Mouse (Mus musculus) T-helper 1 cell (primary cell): ENCODE measurements around the gene Ralgps1.

ENCODE experiments used
- in situ Hi-C: fragments of 300-600 bp; cut with MboI, MseI; formaldehyde crosslinking; loops from one replicate; pipeline ENCODE4 v1.15.1; 2025; ENCODE audit warnings: high pct_unique_total_duplicates

Ralgps1 gene

DNA sequence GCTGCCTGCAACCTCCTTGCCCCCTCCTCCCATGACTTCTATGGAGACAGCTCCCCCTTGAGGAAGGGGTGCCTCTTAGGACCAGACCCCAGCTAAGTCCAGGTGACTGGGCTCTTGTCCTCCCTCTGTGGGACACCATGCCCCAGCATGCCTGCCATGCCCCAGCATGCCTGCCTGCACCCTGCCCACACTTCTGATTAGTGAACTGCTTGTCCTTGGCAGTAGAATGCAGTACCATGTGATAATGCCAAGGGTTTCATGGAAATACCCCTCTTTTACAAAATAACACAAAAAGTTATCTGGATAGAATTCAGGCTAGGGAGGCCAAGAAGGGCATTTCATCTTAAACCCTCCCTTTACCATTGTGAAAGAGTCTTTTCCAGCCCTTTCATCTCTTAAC lies 125.9 kb downstream of the Ralgps1 start:
- in situ Hi-C loops: no loop called here

DNA sequence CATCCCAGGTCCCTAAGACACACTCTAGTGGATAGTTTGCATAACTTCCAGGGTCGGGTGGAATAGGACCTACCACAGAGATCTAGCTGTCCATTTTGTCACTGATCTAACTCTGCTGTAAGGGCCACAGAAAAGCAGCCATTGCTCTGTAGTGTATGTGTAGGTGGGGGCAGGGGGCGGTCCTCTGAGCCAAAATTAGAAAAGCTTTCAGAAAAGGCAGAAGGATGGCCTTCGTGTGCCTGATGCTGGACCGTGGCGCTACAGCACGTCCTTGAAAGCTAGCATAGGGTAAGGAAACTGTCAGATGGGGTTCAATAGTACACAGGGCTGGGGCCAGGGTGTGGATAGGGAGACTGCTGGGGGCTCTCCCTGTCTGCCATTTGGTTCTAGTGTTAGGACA lies 126.4 kb downstream of the Ralgps1 start:
- in situ Hi-C loops: no loop called here

GRCm38 (mm10) chr2:33237581-33237980 lies 133.7 kb downstream of the Ralgps1 start:
- in situ Hi-C loops: no loop called here

- in situ Hi-C loops: no loop called here
These were observed 136.4 kb downstream of the Ralgps1 start for GRCm38 (mm10) chr2:33234848-33235247.

- in situ Hi-C loops: no loop called here
These were observed 137.4 kb downstream of the Ralgps1 start for GRCm38 (mm10) chr2:33233856-33234255.

GRCm38 (mm10) chr2:33232782-33233570 lies 138.3 kb downstream of the Ralgps1 start:
- in situ Hi-C loops: no loop called here

DNA sequence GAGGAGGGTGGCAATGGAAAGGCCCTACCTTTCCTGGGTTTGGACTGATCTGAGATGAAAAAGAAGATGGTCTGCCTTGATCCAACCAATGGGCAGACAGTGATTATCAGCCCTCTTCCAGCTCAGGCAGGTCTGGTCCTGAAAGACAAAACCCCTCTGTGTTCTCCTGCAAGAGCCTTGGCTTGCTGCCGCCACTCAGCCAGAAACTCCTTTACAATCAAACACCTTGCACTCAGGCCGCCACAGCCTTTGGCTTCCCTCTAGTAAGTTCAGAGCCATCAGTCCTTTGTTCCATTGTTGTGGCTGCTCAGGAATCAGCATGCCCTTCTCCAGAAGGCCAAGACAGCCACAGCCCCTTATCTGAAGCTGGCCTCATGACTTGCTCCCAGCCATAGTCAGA lies 139.5 kb downstream of the Ralgps1 start:
- in situ Hi-C loops: no loop called here

DNA sequence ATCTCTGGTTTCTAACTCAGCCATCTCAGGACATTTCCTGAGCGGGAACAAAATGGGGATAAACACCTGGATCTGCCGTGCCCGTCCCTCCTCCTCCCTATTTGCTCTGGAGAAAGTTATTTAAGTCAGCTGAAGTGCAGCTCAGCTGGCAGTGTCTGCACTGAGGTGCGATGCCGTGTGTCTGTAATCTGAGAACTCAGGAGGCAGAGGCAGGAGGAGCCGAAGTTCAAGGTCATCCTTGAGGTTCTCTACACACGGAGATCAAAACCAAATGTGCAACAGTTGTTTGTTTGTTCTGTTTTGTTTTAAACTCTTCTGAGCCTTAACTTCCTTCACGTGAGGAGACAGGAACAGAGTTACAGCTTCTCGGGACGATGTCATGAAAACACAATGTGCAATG lies 140.6 kb downstream of the Ralgps1 start:
- in situ Hi-C loops: no loop called here

GRCm38 (mm10) chr2:33228551-33228950 lies 142.7 kb downstream of the Ralgps1 start:
- in situ Hi-C loops: no loop called here

DNA sequence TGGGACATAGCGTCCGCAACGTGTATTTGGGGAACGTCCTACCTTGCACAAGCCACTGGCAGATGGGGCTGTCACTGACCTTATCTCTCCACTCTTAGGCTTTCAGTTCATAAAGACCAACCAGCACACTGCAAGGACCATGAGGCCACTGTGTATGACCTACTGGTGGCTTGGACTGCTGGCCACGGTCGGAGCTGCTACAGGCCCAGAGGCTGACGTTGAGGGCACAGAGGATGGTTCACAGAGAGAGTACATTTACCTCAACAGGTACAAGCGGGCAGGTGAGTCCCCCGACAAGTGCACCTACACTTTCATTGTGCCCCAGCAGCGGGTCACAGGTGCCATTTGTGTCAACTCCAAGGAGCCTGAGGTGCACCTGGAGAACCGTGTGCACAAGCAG lies 143.2 kb downstream of the Ralgps1 start:
- in situ Hi-C loops: no loop called here

DNA sequence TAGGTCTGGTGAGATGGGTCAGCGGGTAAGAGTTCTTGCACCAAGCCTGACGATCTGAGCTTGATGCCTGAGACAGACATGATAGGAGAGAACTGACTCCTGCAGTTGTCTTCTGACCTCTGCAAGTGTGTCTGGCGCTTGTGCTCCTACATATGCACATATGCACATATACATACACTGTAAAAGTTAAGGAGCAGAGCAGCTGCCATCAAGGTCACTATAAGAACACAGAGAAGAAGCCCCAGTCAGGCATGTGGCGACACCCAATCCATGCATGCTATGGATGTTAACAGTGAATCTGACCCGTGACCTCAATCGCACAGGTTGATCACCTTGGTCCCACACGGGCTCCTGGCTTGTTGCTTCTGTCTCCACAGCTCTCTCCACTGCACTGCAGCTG lies 145.4 kb downstream of the Ralgps1 start:
- in situ Hi-C loops: no loop called here

GRCm38 (mm10) chr2:33223656-33224358 lies 147.5 kb downstream of the Ralgps1 start:
- in situ Hi-C loops: no loop called here

DNA sequence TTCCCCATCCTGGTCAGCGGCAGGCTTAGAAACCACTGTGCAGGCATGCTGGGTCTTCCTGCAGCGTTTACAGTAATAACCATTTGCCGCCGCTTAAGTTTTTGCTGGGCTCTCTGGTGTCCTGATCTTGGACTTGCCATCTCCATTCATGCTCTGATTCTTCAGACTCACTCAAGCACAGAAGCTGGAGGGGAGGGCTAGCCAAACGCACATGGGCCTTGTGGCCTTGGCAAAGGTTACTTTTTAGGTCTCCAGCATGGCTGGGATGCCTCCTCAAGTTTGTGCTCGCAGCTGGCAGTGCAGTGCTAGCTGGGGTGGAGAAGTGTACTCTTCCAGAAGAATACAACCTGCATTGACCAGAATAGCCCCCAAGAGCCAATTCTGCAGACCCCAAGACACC lies 148.8 kb downstream of the Ralgps1 start:
- in situ Hi-C loops: no loop called here

DNA sequence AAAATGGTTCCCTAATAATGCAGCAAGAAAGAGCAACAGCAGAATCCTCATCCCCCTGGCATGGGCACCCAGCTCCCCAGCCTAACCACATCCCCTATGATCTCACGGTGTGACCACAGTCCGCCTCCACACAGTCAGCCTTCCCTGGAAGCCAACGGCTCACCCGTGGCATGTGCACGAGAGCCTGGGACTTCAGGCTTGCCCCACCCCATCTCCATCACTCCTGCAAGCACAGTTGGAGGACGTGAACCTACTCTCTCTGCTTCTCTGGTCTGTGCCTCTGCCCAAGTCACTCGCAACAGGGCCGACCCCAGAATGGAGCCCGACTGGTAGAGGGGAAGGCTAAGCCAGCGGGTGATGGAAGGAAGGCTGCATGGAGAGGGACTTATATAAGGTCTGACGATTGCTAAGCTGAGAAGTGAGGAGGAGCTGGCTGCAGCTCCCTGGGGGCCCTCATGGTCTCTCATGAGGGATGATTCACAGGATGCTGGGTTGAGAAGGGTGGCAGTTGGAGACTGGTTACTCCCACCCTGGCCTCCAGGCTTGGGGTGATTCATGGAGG lies 149.9 kb downstream of the Ralgps1 start:
- in situ Hi-C loops: no loop called here

DNA sequence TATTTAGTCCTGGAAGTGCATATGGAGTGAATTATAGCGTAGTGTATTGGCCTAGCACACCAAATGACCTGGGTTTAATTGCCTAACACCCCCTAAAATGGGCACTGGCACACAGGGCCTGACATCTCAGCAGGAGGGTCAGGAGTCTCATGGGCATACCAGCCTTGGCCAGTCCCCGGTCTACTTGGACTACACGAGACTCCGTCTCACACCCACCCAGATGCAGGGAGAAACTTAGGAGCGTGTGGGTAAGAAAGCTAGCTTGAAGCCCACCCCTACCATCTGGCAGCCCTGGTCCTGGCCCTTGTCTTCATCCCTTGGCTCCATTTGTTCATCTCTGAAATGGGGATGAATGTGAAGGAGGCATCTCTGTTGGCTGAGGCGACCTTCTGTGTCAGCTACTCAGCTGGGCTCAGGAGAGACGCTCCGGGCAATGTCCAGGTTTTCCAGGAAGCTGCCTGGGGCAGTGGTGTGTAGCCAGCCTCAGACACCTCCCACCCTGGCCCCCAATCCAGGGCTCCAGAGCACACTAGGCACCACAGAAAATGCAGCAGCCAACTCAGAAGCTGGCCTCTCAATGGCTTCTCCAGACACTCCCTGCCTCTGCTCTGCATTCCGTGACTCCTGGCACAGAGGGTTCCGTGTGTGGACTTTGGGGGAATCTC lies 150.5 kb downstream of the Ralgps1 start:
- in situ Hi-C loops: no loop called here

DNA sequence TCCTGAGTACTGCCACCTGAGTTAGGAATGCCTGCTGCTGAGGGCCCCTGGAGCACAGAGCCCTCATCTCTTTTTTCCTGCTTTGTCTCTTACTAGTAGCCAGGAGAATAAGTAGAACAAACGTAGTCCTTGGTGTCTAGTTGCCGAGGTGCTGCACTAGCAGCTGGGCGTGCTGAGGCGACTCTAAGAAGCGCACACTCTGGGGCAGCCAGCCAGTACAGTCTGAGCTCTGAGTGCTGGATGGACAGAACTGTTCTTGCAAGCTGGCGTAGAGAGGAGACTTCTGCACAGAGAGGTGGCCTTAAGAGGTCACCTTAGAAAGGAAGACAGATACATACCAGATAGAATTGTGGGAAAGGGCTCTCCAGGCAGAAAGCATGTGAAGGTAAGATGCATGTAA lies 151.0 kb downstream of the Ralgps1 start:
- in situ Hi-C loops: no loop called here

DNA sequence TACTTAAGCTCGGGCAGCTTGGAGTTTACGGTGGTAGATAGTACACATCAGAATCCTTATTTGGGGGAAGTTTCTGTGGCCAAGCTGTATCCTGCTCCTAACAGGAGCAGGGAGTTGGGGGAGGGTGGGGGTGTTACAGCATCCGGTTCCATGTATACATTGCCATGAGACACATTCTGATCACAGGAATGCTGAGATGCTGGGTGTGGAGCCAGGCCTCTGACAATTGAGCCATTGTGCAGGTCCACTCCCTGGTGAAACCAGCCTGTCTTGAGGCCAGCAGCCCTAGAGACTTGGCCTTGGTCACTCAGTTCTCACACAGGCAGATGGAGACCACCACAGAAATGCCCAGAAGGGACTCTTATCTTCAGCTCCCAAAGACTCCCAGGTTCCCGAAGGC lies 151.6 kb downstream of the Ralgps1 start:
- in situ Hi-C loops: no loop called here

- in situ Hi-C loops: no loop called here
These were observed 152.2 kb downstream of the Ralgps1 start for GRCm38 (mm10) chr2:33218903-33219625.

- in situ Hi-C loops: no loop called here
These were observed 153.9 kb downstream of the Ralgps1 start for GRCm38 (mm10) chr2:33217425-33217794.

GRCm38 (mm10) chr2:33216645-33217424 lies 154.5 kb downstream of the Ralgps1 start:
- in situ Hi-C loops: no loop called here
